Mouse (Mus musculus) midbrain, embryonic 15.5 days (tissue): ENCODE data around the gene Slc9b1. TPM values are rescaled to one million over a fixed set of nuclear protein-coding genes. Genes with fewer than 3 reads are reported as not detected.
A peak's percentile ranks its signal among the peaks of the same experiment; 100 is the strongest.

Source experiments
- ATAC-seq: fragments of 200-750 bp; cut with Nextera tagmentation; replicated peaks from 2 replicates; pipeline ENCODE4 v1.8.0; 2017; ENCODE audit warnings: moderate TSS enrichment
- H3K27ac ChIP-seq: fragments of 300-500 bp; sonication (generic); 2 replicates; pipeline ENCODE4 v1.5.1; 2015; ENCODE audit warnings: mild to moderate bottlenecking, inconsistent platforms
- H3K27me3 ChIP-seq: fragments of 300-500 bp; sonication (generic); replicated peaks from 2 replicates; pipeline ENCODE4 v1.6.1; 2015; ENCODE audit warnings: inconsistent platforms
- H3K36me3 ChIP-seq: fragments of 300-500 bp; sonication (generic); replicated peaks from 2 replicates; pipeline ENCODE4 v1.6.1; 2015; ENCODE audit warnings: inconsistent platforms
- H3K4me1 ChIP-seq: fragments of 300-500 bp; sonication (generic); 2 replicates; pipeline ENCODE4 v1.6.1; 2015; ENCODE audit warnings: inconsistent platforms
- H3K4me2 ChIP-seq: fragments of 300-500 bp; sonication (generic); 2 replicates; pipeline ENCODE4 v1.6.1; 2015; ENCODE audit warnings: inconsistent platforms, mild to moderate bottlenecking, moderate library complexity
- H3K4me3 ChIP-seq: fragments of 300-500 bp; sonication (generic); 2 replicates; pipeline ENCODE4 v1.5.1; 2015; ENCODE audit warnings: mild to moderate bottlenecking, inconsistent platforms
- H3K9ac ChIP-seq: fragments of 300-500 bp; sonication (generic); 2 replicates; pipeline ENCODE4 v1.6.1; 2015; ENCODE audit warnings: mild to moderate bottlenecking, inconsistent platforms
- H3K9me3 ChIP-seq: fragments of 300-500 bp; sonication (generic); 2 replicates; pipeline ENCODE4 v1.6.1; 2016; ENCODE audit warnings: inconsistent platforms
- WGBS: fragments of 180-500 bp; shearing (Covaris S2); methylation state at CpG from one replicate; pipeline ENCODE4 v1.1.7; 2015; ENCODE audit warnings: mixed read lengths; 5-methylcytosine and 5-hydroxymethylcytosine counted together
- polyA plus RNA-seq: library from polyadenylated mRNA; unstranded; fragments of >200 nt; fragmentation: Nextera tagmentation; extraction: Ambion mirVana; gene quantifications from 2 replicates; pipeline ENCODE4 v1.2.1, GENCODE M21; 2015

The Slc9b1 gene
- polyA plus RNA-seq, 1 experiment from 2014 or later: not detected

DNA sequence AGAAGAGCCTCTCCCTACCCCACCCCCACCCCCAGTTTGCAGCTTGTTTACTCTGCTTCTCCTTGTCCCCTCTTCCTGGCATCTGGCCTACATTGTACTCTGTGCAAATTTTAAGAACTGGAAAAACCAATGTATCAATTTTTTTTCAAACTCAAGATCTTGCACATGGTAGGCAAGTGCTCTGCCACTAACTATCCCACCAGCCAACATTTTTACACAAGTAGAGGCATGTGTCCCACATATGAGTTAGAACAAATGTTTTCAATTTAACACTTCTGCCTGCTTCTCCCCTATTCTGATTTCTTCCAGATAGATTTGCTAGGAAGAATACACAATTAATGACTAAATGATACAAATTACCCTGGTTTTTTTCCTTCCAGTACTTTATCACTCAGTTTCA, 49.3 kb downstream of the Slc9b1 start:
- H3K4me3 ChIP-seq: no peak overlapping the region
- no peaks in the 10 kb centered on the region for H3K9me3 ChIP-seq
- H3K27ac ChIP-seq: no peak overlapping the region
- no peaks in the 10 kb centered on the region for H3K36me3 ChIP-seq
- ATAC-seq: no peak
- H3K4me1 ChIP-seq: 0 out of 2 replicates have a peak, but pooled peaks cover 3% of the 10 kb centered on the region
- H3K27me3 ChIP-seq: no peaks in the 10 kb centered on the region
- no peak overlapping the region for H3K4me2 ChIP-seq
- H3K9ac ChIP-seq: no peak overlapping the region

DNA sequence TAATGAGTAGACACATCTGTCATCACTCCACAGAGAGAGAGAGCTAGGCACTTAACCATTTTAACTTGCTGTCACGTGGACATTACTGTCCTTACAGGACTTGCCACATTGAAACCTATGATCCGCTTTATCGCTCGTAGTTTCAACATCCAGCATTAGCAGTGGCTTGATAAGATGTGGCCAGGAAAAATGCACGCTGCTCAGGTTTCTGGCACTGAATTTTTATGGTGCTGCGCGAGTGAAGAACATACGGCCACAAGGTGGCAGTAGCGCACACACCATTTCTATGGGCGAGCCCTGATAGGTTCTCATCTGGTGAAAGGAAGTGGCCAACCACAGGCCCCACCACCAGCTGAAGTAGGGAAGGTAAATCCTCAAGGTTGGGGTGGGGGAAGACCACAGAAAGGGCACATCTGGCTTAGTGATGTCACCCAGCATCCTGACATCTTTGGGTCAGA, 54.4 kb downstream of the Slc9b1 start:
- peak; percentile 85 for ATAC-seq
- 16% methylated on average over 10 of the region's 10 CpGs for WGBS
- Histone ChIP-seq H3K4me1 (0 out of 2 replicates have a peak, but pooled peaks cover 3% of the 10 kb centered on the region), H3K4me2 (no peak overlapping the region), H3K9me3 (no peaks in the 10 kb centered on the region), H3K9ac (no peak overlapping the region), H3K27me3 (no peaks in the 10 kb centered on the region), H3K36me3 (peaks cover 5% of the 10 kb centered on the region; the same call in 1 of the 2 replicates), H3K27ac (no peak overlapping the region), H3K4me3 (no peak overlapping the region)

DNA sequence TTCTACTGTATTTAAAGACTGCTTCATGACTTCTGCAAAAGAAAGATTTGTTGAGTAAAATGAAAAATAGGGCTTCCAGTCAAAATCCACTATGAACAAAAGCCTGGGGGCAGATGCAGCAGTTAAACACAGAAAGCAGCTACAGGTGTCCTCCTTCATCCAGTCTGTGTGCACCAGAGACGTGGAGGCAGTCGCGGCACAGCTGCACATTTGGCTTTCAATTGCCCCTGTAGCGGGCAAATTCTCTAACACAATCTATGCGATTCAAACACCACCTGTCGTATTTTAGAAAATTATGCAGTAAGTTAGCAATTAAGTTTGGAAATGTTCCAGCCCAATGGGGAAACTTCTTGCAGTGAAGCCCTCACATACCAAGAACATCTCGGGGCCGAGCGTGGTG, 55.4 kb downstream of the Slc9b1 start:
- no peak for ATAC-seq
- peaks cover 5% of the 10 kb centered on the region; the same call in 1 of the 2 replicates for H3K36me3 ChIP-seq
- WGBS: 83% methylated on average over 9 of the region's 9 CpGs

DNA sequence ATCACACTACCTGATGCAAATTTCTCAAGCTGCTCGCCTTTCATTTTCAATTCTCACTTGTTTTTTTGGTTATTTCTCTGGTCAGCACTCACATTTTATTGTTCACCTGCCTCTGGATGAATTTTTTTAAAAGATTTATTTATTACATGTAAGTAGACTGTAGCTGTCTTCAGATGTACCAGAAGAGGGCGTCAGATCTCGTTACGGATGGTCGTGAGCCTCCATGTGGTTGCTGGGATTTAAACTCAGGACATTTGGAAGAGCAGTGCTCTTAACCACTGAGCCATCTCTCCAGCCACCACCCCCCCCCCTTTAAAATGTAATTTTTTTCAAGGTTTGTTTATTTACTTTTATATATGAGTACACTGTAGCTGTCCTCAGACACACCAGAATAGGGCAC, 56.0 kb downstream of the Slc9b1 start:
- H3K9ac ChIP-seq: no peak overlapping the region
- H3K4me3 ChIP-seq: no peak overlapping the region
- 0 out of 2 replicates have a peak, but pooled peaks cover 3% of the 10 kb centered on the region for H3K4me1 ChIP-seq
- ATAC-seq: no peak
- H3K27me3 ChIP-seq: no peaks in the 10 kb centered on the region
- peaks cover 5% of the 10 kb centered on the region; the same call in 1 of the 2 replicates for H3K36me3 ChIP-seq
- 76% methylated on average over 5 of the region's 5 CpGs for whole genome bisulfite sequencing
- no peak overlapping the region for H3K4me2 ChIP-seq
- H3K27ac ChIP-seq: no peak overlapping the region
- H3K9me3 ChIP-seq: no peaks in the 10 kb centered on the region

More for the DNA sequence above, 55.4 kb downstream of the Slc9b1 start:
- Histone ChIP-seq H3K4me1 (0 out of 2 replicates have a peak, but pooled peaks cover 3% of the 10 kb centered on the region), H3K27me3 (no peaks in the 10 kb centered on the region), H3K9ac (no peak overlapping the region), H3K4me2 (no peak overlapping the region), H3K27ac (no peak overlapping the region), H3K4me3 (no peak overlapping the region), H3K9me3 (no peaks in the 10 kb centered on the region)

DNA sequence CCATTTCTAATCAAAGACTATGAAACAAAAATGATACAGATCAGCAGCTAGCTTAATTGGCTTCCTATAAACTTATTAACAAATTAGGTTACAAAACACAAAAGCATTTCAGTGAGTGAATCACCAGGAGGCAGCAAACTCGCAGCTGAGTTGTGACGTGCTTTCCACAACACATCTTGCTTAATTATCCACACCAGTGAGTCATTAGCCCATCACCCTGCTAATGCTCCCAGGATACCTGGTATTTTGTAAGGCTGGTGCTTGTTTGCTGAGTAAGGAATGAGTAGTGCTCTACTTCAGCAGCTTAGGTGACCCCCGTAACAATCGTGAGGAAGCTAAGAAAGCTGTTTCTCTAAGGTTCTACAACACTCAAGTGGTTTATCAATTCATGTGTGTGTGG, 56.8 kb downstream of the Slc9b1 start:
- ATAC-seq: no peak
- Histone ChIP-seq H3K9ac (no peak overlapping the region), H3K36me3 (peaks cover 9% of the 10 kb centered on the region; the same call in 1 of the 2 replicates), H3K4me1 (0 out of 2 replicates have a peak, but pooled peaks cover 3% of the 10 kb centered on the region), H3K27me3 (no peaks in the 10 kb centered on the region), H3K4me2 (no peak overlapping the region), H3K9me3 (no peaks in the 10 kb centered on the region), H3K27ac (no peak overlapping the region), H3K4me3 (no peak overlapping the region)
- WGBS: 72% methylated on average over 4 of the region's 4 CpGs

DNA sequence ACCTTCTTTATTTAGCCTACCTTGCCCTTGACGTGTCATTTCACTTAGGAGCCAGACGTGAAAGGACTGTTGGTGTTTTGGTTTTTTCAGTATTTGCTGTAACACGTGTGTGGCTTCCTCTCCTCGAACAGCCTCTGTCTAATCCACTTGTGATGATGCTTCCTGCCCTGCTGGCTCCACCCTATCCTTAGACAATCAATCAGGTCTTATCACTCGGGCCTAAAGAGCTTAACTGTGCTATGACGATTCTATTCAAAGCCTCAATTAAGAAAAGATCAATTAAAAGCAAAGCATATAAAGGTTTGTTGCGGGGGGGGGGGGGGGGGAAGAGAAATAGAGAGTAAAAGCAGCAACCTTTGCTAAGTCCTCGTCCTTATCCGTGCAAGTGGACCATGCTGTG, 59.5 kb downstream of the Slc9b1 start:
- Histone ChIP-seq H3K4me3 (no peak overlapping the region), H3K9me3 (no peaks in the 10 kb centered on the region), H3K4me1 (0 out of 2 replicates have a peak, but pooled peaks cover 5% of the 10 kb centered on the region), H3K27me3 (no peaks in the 10 kb centered on the region), H3K4me2 (no peak overlapping the region), H3K27ac (no peak overlapping the region), H3K36me3 (peaks cover 10% of the 10 kb centered on the region; the same call in 1 of the 2 replicates), H3K9ac (no peak overlapping the region)
- 83% methylated on average over 8 of the region's 9 CpGs for WGBS
- no peak for ATAC-seq

DNA sequence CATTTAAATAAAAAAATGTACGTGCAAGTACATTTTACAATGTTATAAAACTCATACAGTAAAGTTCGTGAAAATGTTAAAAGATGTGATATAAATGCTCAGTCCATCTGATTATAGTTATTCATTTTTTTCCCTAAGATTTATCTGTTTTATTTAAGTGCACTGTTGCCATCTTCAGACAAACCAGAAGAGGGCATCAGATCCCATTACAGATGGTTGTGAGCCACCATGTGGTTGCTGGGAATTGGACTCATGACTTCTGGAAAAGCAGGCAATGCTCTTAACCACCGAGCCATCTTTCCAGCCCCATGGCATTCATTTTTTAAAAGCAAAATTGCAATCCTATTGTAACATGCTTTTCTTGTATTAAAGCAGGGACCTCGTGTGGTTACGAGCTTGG, 61.4 kb downstream of the Slc9b1 start:
- Histone ChIP-seq H3K4me2 (no peak overlapping the region), H3K27me3 (no peaks in the 10 kb centered on the region), H3K27ac (no peak overlapping the region), H3K9me3 (no peaks in the 10 kb centered on the region), H3K36me3 (peaks cover 10% of the 10 kb centered on the region; the same call in 1 of the 2 replicates), H3K4me3 (no peak overlapping the region), H3K9ac (no peak overlapping the region), H3K4me1 (0 out of 2 replicates have a peak, but pooled peaks cover 5% of the 10 kb centered on the region)
- ATAC-seq: no peak
- WGBS: 97% methylated on average over 5 of the region's 5 CpGs

DNA sequence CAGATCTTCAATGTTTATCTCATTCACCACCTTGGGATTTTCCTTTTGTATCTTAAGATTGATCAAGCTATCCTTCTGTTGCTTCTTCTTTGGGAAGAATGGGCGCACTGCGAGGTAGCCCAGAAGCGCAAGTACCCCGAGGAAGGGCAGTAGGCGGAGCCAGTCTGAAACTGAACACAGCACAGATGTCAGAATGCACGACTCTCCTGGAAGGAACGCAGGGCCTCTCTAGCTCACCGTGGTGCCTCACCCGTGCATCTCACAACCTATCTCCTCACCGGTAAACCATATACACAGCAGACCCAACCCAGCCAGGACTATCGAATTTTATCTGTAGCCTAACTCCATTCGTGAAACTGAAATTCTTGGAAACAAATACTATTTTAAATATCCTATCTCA, 63.2 kb downstream of the Slc9b1 start:
- H3K9ac ChIP-seq: no peak overlapping the region
- no peak overlapping the region for H3K27ac ChIP-seq
- H3K27me3 ChIP-seq: no peaks in the 10 kb centered on the region
- no peak for ATAC-seq
- no peaks in the 10 kb centered on the region for H3K9me3 ChIP-seq
- H3K4me3 ChIP-seq: no peak overlapping the region
- 0 out of 2 replicates have a peak, but pooled peaks cover 5% of the 10 kb centered on the region for H3K4me1 ChIP-seq
- H3K4me2 ChIP-seq: no peak overlapping the region
- peaks cover 6% of the 10 kb centered on the region; the same call in 1 of the 2 replicates for H3K36me3 ChIP-seq
- WGBS: 92% methylated on average over 12 of the region's 12 CpGs

DNA sequence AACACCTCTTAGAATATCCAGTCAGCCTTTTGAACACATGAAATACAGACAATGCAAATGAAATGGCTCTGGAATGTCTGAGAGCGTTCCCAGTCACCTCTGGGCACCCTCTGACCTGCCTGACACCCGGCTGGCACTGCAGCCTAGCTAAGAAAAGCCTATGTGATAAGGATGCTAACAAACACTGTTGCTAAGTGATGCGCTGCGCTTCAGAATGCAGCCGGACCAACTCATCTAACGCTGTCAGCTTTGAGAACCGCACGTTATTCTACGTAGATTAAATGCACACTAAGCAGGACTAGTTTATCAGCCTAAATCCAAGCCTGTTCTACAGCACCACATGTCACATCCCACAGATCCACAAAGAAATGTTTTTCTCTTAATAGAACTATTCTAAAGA, 64.0 kb downstream of the Slc9b1 start:
- H3K27me3 ChIP-seq: no peaks in the 10 kb centered on the region
- no peaks in the 10 kb centered on the region for H3K9me3 ChIP-seq
- no peak overlapping the region for H3K9ac ChIP-seq
- H3K4me3 ChIP-seq: no peak overlapping the region
- no peak overlapping the region for H3K4me2 ChIP-seq
- H3K4me1 ChIP-seq: 0 out of 2 replicates have a peak, but pooled peaks cover 5% of the 10 kb centered on the region
- WGBS: 44% methylated on average over 9 of the region's 9 CpGs
- H3K27ac ChIP-seq: no peak overlapping the region
- H3K36me3 ChIP-seq: peaks cover 5% of the 10 kb centered on the region; the same call in 1 of the 2 replicates
- no peak for ATAC-seq

DNA sequence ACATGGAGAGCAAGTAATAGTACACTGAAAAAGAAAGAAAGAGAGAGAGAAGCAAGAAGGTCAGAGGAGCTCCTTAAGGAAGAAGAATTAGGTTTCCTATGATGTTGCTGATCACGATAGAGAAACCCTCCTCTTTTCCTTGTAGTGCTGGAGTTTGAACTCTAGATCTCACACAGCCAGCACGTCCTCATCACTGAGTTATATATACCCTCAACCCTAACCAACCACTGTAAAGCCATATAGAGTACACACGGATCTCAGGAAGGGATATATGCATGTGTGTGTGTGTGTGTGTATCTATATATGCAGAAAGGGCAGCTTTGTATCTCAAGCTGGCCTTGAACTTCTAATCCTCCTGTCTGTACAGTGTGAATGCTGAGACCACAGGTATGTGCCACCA, 69.4 kb downstream of the Slc9b1 start:
- H3K27ac ChIP-seq: no peak overlapping the region
- no peaks in the 10 kb centered on the region for H3K9me3 ChIP-seq
- H3K27me3 ChIP-seq: no peaks in the 10 kb centered on the region
- no peak overlapping the region for H3K4me2 ChIP-seq
- no peak overlapping the region for H3K4me3 ChIP-seq
- H3K36me3 ChIP-seq: no peaks in the 10 kb centered on the region; the same call in 1 of the 2 replicates
- H3K4me1 ChIP-seq: peaks cover 15% of the 10 kb centered on the region
- WGBS: 81% methylated on average over 3 of the region's 3 CpGs
- ATAC-seq: no peak
- no peak overlapping the region for H3K9ac ChIP-seq

DNA sequence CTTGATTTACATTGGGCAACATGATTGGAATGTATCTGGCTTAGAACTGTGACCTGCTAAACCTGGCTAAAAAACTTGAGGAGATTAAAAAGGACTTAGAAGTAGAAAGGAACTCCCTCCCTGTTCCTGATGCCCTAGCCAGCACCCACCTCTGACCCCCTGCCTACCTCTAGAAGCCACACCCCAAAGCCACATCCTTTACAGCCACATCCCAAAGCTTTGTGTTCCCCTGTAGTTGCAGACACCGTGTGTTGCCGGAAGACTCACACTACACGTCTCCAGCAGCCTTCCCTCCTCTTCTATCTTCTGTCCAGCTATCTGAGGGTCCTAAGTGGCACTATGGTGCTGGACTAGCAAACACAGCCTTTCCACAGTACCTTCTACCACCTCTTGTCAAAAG, 70.0 kb downstream of the Slc9b1 start:
- H3K27ac ChIP-seq: no peak overlapping the region
- no peaks in the 10 kb centered on the region for H3K27me3 ChIP-seq
- no peak overlapping the region for H3K4me3 ChIP-seq
- no peak for ATAC-seq
- H3K4me2 ChIP-seq: no peak overlapping the region
- no peaks in the 10 kb centered on the region; the same call in 1 of the 2 replicates for H3K36me3 ChIP-seq
- H3K9ac ChIP-seq: no peak overlapping the region
- no peaks in the 10 kb centered on the region for H3K9me3 ChIP-seq
- WGBS: 85% methylated on average over 3 of the region's 3 CpGs
- peaks cover 18% of the 10 kb centered on the region for H3K4me1 ChIP-seq

DNA sequence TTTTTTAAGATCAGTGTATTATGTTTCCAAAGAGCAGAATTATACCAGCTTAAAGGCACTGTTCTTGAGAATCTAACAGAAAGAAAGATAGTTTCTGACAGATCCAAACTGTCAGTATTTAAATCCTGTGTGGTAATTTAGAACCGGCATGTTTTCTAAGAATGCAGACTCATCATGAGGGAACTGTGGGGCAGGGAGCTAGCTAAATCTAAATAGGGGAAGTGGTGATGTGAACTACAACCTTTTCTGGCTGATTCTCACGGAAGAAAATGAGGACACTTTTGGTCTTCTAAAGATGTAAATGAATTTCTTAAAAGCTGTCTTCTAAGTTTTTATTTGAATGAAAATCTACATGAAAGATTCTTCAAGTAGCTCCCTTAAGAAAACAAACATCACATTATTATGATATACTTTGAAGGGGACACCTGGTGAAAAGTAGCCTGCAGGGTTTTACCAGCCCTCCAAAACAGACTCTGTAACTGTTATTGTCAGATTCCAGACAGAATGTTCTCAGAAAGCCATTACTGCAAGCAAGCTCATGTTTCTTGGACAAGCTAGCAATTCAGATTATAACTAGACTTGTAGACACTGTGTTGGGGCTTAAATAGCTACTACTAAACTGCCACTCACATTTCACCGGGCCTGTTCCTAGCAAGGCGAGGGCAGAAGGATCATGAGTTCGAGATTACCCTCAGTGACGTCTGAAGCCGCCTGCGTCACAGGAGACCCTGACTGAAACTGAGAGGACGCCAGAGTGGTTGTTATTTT, 72.9 kb downstream of the Slc9b1 start:
- Histone ChIP-seq H3K9ac (no peak overlapping the region), H3K4me3 (no peak overlapping the region), H3K4me1 (peaks cover 26% of the 10 kb centered on the region), H3K9me3 (no peaks in the 10 kb centered on the region), H3K4me2 (no peak overlapping the region), H3K36me3 (no peaks in the 10 kb centered on the region; the same call in 1 of the 2 replicates), H3K27me3 (no peaks in the 10 kb centered on the region), H3K27ac (no peak overlapping the region)
- ATAC-seq: no peak
- WGBS: 90% methylated on average over 9 of the region's 9 CpGs

DNA sequence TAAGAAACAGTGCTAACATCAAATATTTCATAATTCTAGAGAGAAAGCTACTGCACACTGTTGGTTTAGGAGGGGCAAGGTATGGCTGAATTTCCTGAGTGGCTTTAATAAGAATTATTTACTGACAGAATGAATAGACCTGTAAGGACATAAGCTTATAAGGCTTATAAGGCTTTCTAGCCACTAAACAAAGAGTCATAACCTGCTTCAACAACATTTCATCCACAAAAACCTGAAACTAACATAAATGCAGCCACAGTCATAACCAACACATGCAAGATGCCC, 73.4 kb downstream of the Slc9b1 start:
- H3K27me3 ChIP-seq: no peaks in the 10 kb centered on the region
- no peak overlapping the region for H3K9ac ChIP-seq

More for the DNA sequence above, 73.4 kb downstream of the Slc9b1 start:
- ATAC-seq: no peak
- Histone ChIP-seq H3K4me3 (no peak overlapping the region), H3K36me3 (no peaks in the 10 kb centered on the region; the same call in 1 of the 2 replicates), H3K4me2 (no peak overlapping the region), H3K27ac (no peak overlapping the region), H3K9me3 (no peaks in the 10 kb centered on the region), H3K4me1 (peaks cover 26% of the 10 kb centered on the region)
